ENCODE assay signal across 14 mouse cellular contexts in genomic region chr16:35379344-35379743, GRCm38 (mm10). TPM values are rescaled to one million over a fixed set of nuclear protein-coding genes. Genes with fewer than 3 reads are reported as not detected.
DNase-seq lines count a peak whose midpoint lies in the region; ATAC-seq and TF ChIP-seq lines count a peak whose summit lies in the region.
"Had no signal": no experiment of that assay in that cellular context is flagged by ENCODE, and none has a peak within 500 bp of the region (broad histone marks: within the 10 kb centered on the region; RNA-seq: fewer than 3 reads in every experiment).

No protein-coding gene starts in this region.

- ATAC-seq in kidney, embryonic 14.5 days (ENCODE audit: low FRiP score, low TSS enrichment), result no peak
- ATAC-seq in liver, embryonic 16.5 days (ENCODE audit: low read depth), result peak; percentile 47; the same call in 1 of the 2 replicates
- ATAC-seq in heart, embryonic 12.5 days (ENCODE audit: insufficient number of reproducible peaks, low FRiP score), result no peak
- ATAC-seq: forebrain, embryonic 13.5 days; midbrain, embryonic 13.5 days had no signal

- peak; percentile 20 for DNase-seq in kidney, adult 11 months
- peak; percentile 20 to 22 for DNase-seq in adrenal gland, postnatal 4 days (ENCODE audit: low spot score in 2 of 2)
- DNase-seq in embryo, embryonic 10 days (ENCODE audit: low spot score), result no peak
- DNase-seq in urinary bladder, postnatal 10 days (ENCODE audit: low spot score), result no peak
- DNase-seq: B cell, adult 2 months; heart, adult 18-20 months; thymus, adult 2 months had no signal

- no peaks in the 10 kb centered on the region for H3K27me3 ChIP-seq in kidney, embryonic 14.5 days (ENCODE audit: control insufficient read depth, insufficient read depth, low read length)
- no peaks in the 10 kb centered on the region for H3K27me3 ChIP-seq in C2C12 (ENCODE audit: control insufficient read depth, insufficient read depth, insufficient read length)
- no peaks in the 10 kb centered on the region for H3K27me3 ChIP-seq in liver, embryonic 16.5 days (ENCODE audit: control insufficient read depth, insufficient read depth, low read depth, low read length)
- H3K27me3 ChIP-seq in heart, embryonic 12.5 days (replicated peaks), result no peaks in the 10 kb centered on the region
- H3K27me3 ChIP-seq: forebrain, embryonic 13.5 days; midbrain, embryonic 13.5 days; neural tube, embryonic 15.5 days had no signal

- H3K4me2 ChIP-seq in kidney, embryonic 14.5 days (replicated peaks; ENCODE audit: low read depth, low read length), result no peak overlapping the region
- H3K4me2 ChIP-seq in liver, embryonic 16.5 days (ENCODE audit: low read depth, low read length), result no peak overlapping the region
- H3K4me2 ChIP-seq in heart, embryonic 12.5 days, result no peak overlapping the region
- H3K4me2 ChIP-seq: forebrain, embryonic 13.5 days; midbrain, embryonic 13.5 days; neural tube, embryonic 15.5 days had no signal

- H3ac ChIP-seq in C2C12 (ENCODE audit: control insufficient read depth, insufficient read length, low read depth), result no peak overlapping the region

- H3K9ac ChIP-seq in kidney, embryonic 14.5 days (ENCODE audit: low read depth, low read length), result no peak overlapping the region
- no peak overlapping the region for H3K9ac ChIP-seq in liver, embryonic 16.5 days (ENCODE audit: low read depth, low read length)
- H3K9ac ChIP-seq in heart, embryonic 12.5 days, result no peak overlapping the region
- H3K9ac ChIP-seq: forebrain, embryonic 13.5 days; midbrain, embryonic 13.5 days; neural tube, embryonic 15.5 days had no signal

- no peaks in the 10 kb centered on the region for H3K36me3 ChIP-seq in kidney, embryonic 14.5 days (ENCODE audit: control insufficient read depth, insufficient read depth, low read length)
- no peaks in the 10 kb centered on the region for H3K36me3 ChIP-seq in C2C12 (ENCODE audit: control insufficient read depth, insufficient read depth)
- H3K36me3 ChIP-seq in liver, embryonic 16.5 days (ENCODE audit: control insufficient read depth, insufficient read depth), result no peaks in the 10 kb centered on the region
- no peaks in the 10 kb centered on the region for H3K36me3 ChIP-seq in heart, embryonic 12.5 days
- H3K36me3 ChIP-seq: midbrain, embryonic 13.5 days; neural tube, embryonic 15.5 days had no signal

- 89% methylated on average over 3 of the region's 3 CpGs for WGBS in kidney, embryonic 14.5 days
- WGBS in liver, embryonic 16.5 days (ENCODE audit: insufficient replicate concordance), result 49% methylated on average over 3 of the region's 3 CpGs
- 71% methylated on average over 3 of the region's 3 CpGs for WGBS in heart, embryonic 12.5 days

- H3K4me1 ChIP-seq in kidney, embryonic 14.5 days (ENCODE audit: control insufficient read depth, insufficient read depth, low read length), result no peaks in the 10 kb centered on the region
- no peaks in the 10 kb centered on the region for H3K4me1 ChIP-seq in liver, embryonic 16.5 days (ENCODE audit: control insufficient read depth, low read depth, low read length)
- no peaks in the 10 kb centered on the region for H3K4me1 ChIP-seq in heart, embryonic 12.5 days (replicated peaks)
- H3K4me1 ChIP-seq: forebrain, embryonic 13.5 days; midbrain, embryonic 13.5 days; neural tube, embryonic 15.5 days had no signal

- H3K9me3 ChIP-seq in kidney, embryonic 14.5 days (ENCODE audit: control insufficient read depth, low read length), result no peaks in the 10 kb centered on the region
- no peaks in the 10 kb centered on the region for H3K9me3 ChIP-seq in liver, embryonic 16.5 days (replicated peaks; ENCODE audit: control insufficient read depth, low read length)
- H3K9me3 ChIP-seq in heart, embryonic 12.5 days (replicated peaks), result no peaks in the 10 kb centered on the region
- H3K9me3 ChIP-seq: forebrain, embryonic 13.5 days; midbrain, embryonic 13.5 days; neural tube, embryonic 15.5 days had no signal

- TF ChIP-seq CTCF in C2C12 (IDR thresholded peaks at IDR 0.05; ENCODE audit: control insufficient read depth, insufficient read depth, insufficient read length), result no peak

- H3K4me3 ChIP-seq in kidney, embryonic 14.5 days (ENCODE audit: low read length), result no peak overlapping the region
- no peak overlapping the region for H3K4me3 ChIP-seq in C2C12 (ENCODE audit: insufficient read depth, poor library complexity, severe bottlenecking)
- no peak overlapping the region for H3K4me3 ChIP-seq in liver, embryonic 16.5 days (ENCODE audit: low read depth, low read length)
- H3K4me3 ChIP-seq in heart, embryonic 12.5 days, result no peak overlapping the region
- H3K4me3 ChIP-seq: forebrain, embryonic 13.5 days; midbrain, embryonic 13.5 days; neural tube, embryonic 15.5 days had no signal

- no peaks in the 10 kb centered on the region for H3K79me3 ChIP-seq in C2C12 (ENCODE audit: low read depth)

- H3K27ac ChIP-seq in kidney, embryonic 14.5 days (ENCODE audit: low read depth, low read length), result no peak overlapping the region
- H3K27ac ChIP-seq in liver, embryonic 16.5 days (ENCODE audit: low read length), result no peak overlapping the region
- no peak overlapping the region for H3K27ac ChIP-seq in heart, embryonic 12.5 days (ENCODE audit: poor library complexity, severe bottlenecking)
- H3K27ac ChIP-seq: forebrain, embryonic 13.5 days; midbrain, embryonic 13.5 days; neural tube, embryonic 15.5 days had no signal

- H3K79me2 ChIP-seq in C2C12 (ENCODE audit: control insufficient read depth, insufficient read depth), result no peaks in the 10 kb centered on the region

TF ChIP-seq in C2C12, 6 proteins besides CTCF, POLR2A, EP300 and RAD21:
- TF ChIP-seq USF1 (IDR thresholded peaks at IDR 0.05; ENCODE audit: low read depth) (no peak), CEBPB (IDR thresholded peaks at IDR 0.05; ENCODE audit: low read depth) (peak; percentile 57)
TF ChIP-seq in C2C12: peak in this region for 1.

RNA-seq across cellular contexts. Expression of gene Sec22a, which starts 15.6 kb away (rescaled TPM):
- polyA plus RNA-seq in kidney, embryonic 14.5 days (2014; fragmentation: Nextera tagmentation; extraction: Ambion mirVana), result 52.8 and 54.6 TPM in 2 replicates
- polyA plus RNA-seq in C2C12 (2012; fragmentation: generic; extraction: Trizol), result 8.2 TPM
- total RNA-seq in adrenal gland, postnatal 4 days (2021), result 10 to 100 TPM; 27.8 to 29.3 TPM
- 8.8 and 9.4 TPM in 2 replicates for polyA plus RNA-seq in liver, embryonic 16.5 days (2015; fragmentation: Nextera tagmentation; extraction: Ambion mirVana)
- polyA plus RNA-seq in heart, embryonic 12.5 days (2016; fragmentation: Nextera tagmentation; extraction: Ambion mirVana), result 32.8 and 33.7 TPM in 2 replicates

Comparison
In these comparisons a context has a peak if more than half of its experiments do, and no peak if none do; other contexts are left out.
1. DNase-seq: peak in kidney, adult 11 months (single experiment) and adrenal gland, postnatal 4 days (2 of 2); none in embryo, embryonic 10 days (single experiment) and urinary bladder, postnatal 10 days (single experiment).